Mouse (Mus musculus): Measurements from ENCODE around the gene Akain1.
A peak's percentile ranks its signal among the peaks of the same experiment; 100 is the strongest.

Gene Akain1

GRCm38 (mm10) chr17:69438990-69439491, at the start of gene Akain1:
Gene Akain1, plus strand, starts transcription at chr17:69439326.
- DNase-seq (ENCODE audit: low spot score), result peak; percentile 62

GRCm38 (mm10) chr17:69396147-69397033, 42.7 kb upstream of the Akain1 start:
- DNase-seq (ENCODE audit: low spot score), result no peak

- no peak for DNase-seq (ENCODE audit: low spot score)
Observed at GRCm38 (mm10) chr17:69397163-69397562, 42.0 kb upstream of the Akain1 start.

- DNase-seq (ENCODE audit: low spot score), result no peak
Observed at GRCm38 (mm10) chr17:69398092-69398491, 41.0 kb upstream of the Akain1 start.

GRCm38 (mm10) chr17:69401146-69401545, 38.0 kb upstream of the Akain1 start:
- no peak for DNase-seq (ENCODE audit: low spot score)

GRCm38 (mm10) chr17:69416163-69416562, 23.0 kb upstream of the Akain1 start:
- DNase-seq (ENCODE audit: low spot score), result no peak

- DNase-seq (ENCODE audit: low spot score), result peak; percentile 93
Observed at GRCm38 (mm10) chr17:69416920-69417661, 22.0 kb upstream of the Akain1 start.

GRCm38 (mm10) chr17:69417724-69418373, 21.3 kb upstream of the Akain1 start:
- DNase-seq (ENCODE audit: low spot score), result no peak

- DNase-seq (ENCODE audit: low spot score), result no peak
Observed at GRCm38 (mm10) chr17:69421592-69421991, 17.5 kb upstream of the Akain1 start.

GRCm38 (mm10) chr17:69437836-69438235, 1.3 kb upstream of the Akain1 start:
- DNase-seq (ENCODE audit: low spot score), result no peak

GRCm38 (mm10) chr17:69438486-69438885, 640 bp upstream of the Akain1 start:
- no peak for DNase-seq (ENCODE audit: low spot score)

GRCm38 (mm10) chr17:69439571-69440480, 700 bp downstream of the Akain1 start:
- peak; percentile 16 for DNase-seq (ENCODE audit: low spot score)

GRCm38 (mm10) chr17:69441041-69441440, 1.9 kb downstream of the Akain1 start:
- DNase-seq (ENCODE audit: low spot score), result no peak

GRCm38 (mm10) chr17:69448679-69449078, 9.6 kb downstream of the Akain1 start:
- no peak for DNase-seq (ENCODE audit: low spot score)

- DNase-seq (ENCODE audit: low spot score), result no peak
Observed at GRCm38 (mm10) chr17:69461680-69462079, 22.6 kb downstream of the Akain1 start.

- DNase-seq (ENCODE audit: low spot score), result no peak
Observed at GRCm38 (mm10) chr17:69463037-69463436, 23.9 kb downstream of the Akain1 start.

GRCm38 (mm10) chr17:69471171-69471570, 32.0 kb downstream of the Akain1 start:
- DNase-seq (ENCODE audit: low spot score), result no peak

GRCm38 (mm10) chr17:69472401-69472800, 33.3 kb downstream of the Akain1 start:
- no peak for DNase-seq (ENCODE audit: low spot score)

GRCm38 (mm10) chr17:69474084-69474483, 35.0 kb downstream of the Akain1 start:
- no peak for DNase-seq (ENCODE audit: low spot score)

- peak; percentile 70 for DNase-seq (ENCODE audit: low spot score)
Observed at GRCm38 (mm10) chr17:69475423-69475822, 36.3 kb downstream of the Akain1 start.

GRCm38 (mm10) chr17:69477526-69477925, 38.4 kb downstream of the Akain1 start:
- DNase-seq (ENCODE audit: low spot score), result no peak

All from testis, postnatal 14 days (tissue).